Mouse (Mus musculus) midbrain, embryonic 13.5 days (tissue): Measurements from ENCODE around the gene Snrpf. TPM values are rescaled to one million over a fixed set of nuclear protein-coding genes. Genes with fewer than 3 reads are reported as not detected.
"Not testable (repeated sequence)": the region's sequence is repeated elsewhere in the genome, so short reads cannot be mapped to it uniquely, and the experiment has no call there.

ENCODE experiments used
- ATAC-seq: fragments of 200-750 bp; cut with Nextera tagmentation; 2 replicates; pipeline ENCODE4 v1.8.0; 2017; ENCODE audit warnings: mild to moderate bottlenecking, moderate TSS enrichment, moderate library complexity
- H3K27ac ChIP-seq: fragments of 300-500 bp; sonication (generic); 2 replicates; pipeline ENCODE4 v1.5.1; 2015; ENCODE audit warnings: inconsistent platforms, mild to moderate bottlenecking, moderate library complexity
- H3K27me3 ChIP-seq: fragments of 300-500 bp; sonication (generic); 2 replicates; pipeline ENCODE4 v1.6.1; 2015; ENCODE audit warnings: mild to moderate bottlenecking, inconsistent platforms
- H3K36me3 ChIP-seq: fragments of 300-500 bp; sonication (generic); 2 replicates; pipeline ENCODE4 v1.6.1; 2015; ENCODE audit warnings: mild to moderate bottlenecking, inconsistent platforms
- H3K4me1 ChIP-seq: fragments of 300-500 bp; sonication (generic); replicated peaks from 2 replicates; pipeline ENCODE4 v1.6.1; 2015; ENCODE audit warnings: inconsistent platforms
- H3K4me2 ChIP-seq: fragments of 300-500 bp; sonication (generic); replicated peaks from 2 replicates; pipeline ENCODE4 v1.6.1; 2015; ENCODE audit warnings: moderate library complexity, mild to moderate bottlenecking, inconsistent platforms
- H3K4me3 ChIP-seq: fragments of 300-500 bp; sonication (generic); replicated peaks from 2 replicates; pipeline ENCODE4 v1.5.1; 2015; ENCODE audit warnings: mild to moderate bottlenecking, inconsistent platforms
- H3K9ac ChIP-seq: fragments of 300-500 bp; sonication (generic); replicated peaks from 2 replicates; pipeline ENCODE4 v1.6.1; 2015; ENCODE audit warnings: mild to moderate bottlenecking, inconsistent platforms
- H3K9me3 ChIP-seq: fragments of 300-500 bp; sonication (generic); 2 replicates; pipeline ENCODE4 v1.6.1; 2016; ENCODE audit warnings: mild to moderate bottlenecking, inconsistent platforms
- WGBS: fragments of 180-500 bp; shearing (Covaris S2); methylation state at CpG from one replicate; pipeline ENCODE4 v1.1.7; 2015; 5-methylcytosine and 5-hydroxymethylcytosine counted together
- polyA plus RNA-seq: library from polyadenylated mRNA; unstranded; fragments of >200 nt; fragmentation: Nextera tagmentation; extraction: Ambion mirVana; gene quantifications from 2 replicates; pipeline ENCODE4 v1.2.1, GENCODE M21; 2015

Gene Snrpf
- polyA plus RNA-seq, 1 experiment from 2014 or later, result 101 TPM

- Histone ChIP-seq H3K9me3 (no peaks in the 10 kb centered on the region), H3K27ac (no peak overlapping the region), H3K36me3 (no peaks in the 10 kb centered on the region), H3K4me3 (no peak overlapping the region), H3K4me1 (no peaks in the 10 kb centered on the region), H3K9ac (no peak overlapping the region), H3K27me3 (no peaks in the 10 kb centered on the region), H3K4me2 (no peak overlapping the region)
- ATAC-seq, result no peak
- WGBS, result 61% methylated on average over 2 of the region's 2 CpGs
Measured at GRCm38 (mm10) chr10:93572209-93572608, 17.3 kb downstream of the Snrpf start.

GRCm38 (mm10) chr10:93568671-93569070 is 20.8 kb downstream of the Snrpf start:
- Histone ChIP-seq H3K4me1 (no peaks in the 10 kb centered on the region), H3K4me2 (no peak overlapping the region), H3K9me3 (no peaks in the 10 kb centered on the region), H3K27me3 (no peaks in the 10 kb centered on the region), H3K36me3 (no peaks in the 10 kb centered on the region), H3K4me3 (no peak overlapping the region), H3K9ac (no peak overlapping the region), H3K27ac (no peak overlapping the region)
- ATAC-seq, result no peak
- 88% methylated on average over 6 of the region's 6 CpGs for WGBS

DNA sequence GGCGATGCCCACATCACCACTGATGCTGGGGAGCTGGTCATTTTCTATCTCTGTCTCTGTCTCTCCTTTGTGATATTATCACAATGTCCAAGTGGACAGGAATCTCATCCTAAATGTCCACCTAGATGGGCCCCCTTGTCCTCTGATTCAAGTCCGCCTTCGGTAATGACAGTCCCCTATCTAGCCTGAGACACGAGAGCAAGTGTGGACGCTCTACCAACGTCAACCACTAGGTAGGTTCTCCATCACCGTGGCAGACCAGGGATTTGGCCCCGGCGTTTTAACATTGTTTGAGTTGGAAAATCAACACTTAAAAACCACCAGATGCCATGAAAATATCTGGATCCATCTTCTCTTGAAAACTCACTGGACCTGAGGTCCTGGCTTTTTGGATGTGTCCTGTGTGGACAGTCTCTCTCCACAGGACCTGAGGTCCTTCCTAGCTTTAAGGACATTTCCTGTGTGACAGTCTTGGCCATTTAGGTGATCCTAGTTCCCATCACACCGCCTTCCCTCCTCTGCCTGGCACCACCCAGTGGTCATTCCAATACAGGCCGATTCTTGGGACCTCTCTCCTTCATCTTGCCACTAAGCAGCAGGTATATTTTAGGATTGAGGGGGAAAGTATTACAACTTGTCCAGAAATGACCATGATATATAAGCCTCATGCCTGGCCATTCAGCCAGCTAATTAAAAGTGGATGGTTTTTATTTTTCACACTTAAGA is 21.5 kb downstream of the Snrpf start:
- Histone ChIP-seq H3K36me3 (no peaks in the 10 kb centered on the region), H3K4me1 (no peaks in the 10 kb centered on the region), H3K27me3 (no peaks in the 10 kb centered on the region), H3K9ac (no peak overlapping the region), H3K9me3 (no peaks in the 10 kb centered on the region), H3K27ac (no peak overlapping the region), H3K4me2 (no peak overlapping the region), H3K4me3 (no peak overlapping the region)
- WGBS, result 91% methylated on average over 11 of the region's 11 CpGs
- ATAC-seq, result no peak

DNA sequence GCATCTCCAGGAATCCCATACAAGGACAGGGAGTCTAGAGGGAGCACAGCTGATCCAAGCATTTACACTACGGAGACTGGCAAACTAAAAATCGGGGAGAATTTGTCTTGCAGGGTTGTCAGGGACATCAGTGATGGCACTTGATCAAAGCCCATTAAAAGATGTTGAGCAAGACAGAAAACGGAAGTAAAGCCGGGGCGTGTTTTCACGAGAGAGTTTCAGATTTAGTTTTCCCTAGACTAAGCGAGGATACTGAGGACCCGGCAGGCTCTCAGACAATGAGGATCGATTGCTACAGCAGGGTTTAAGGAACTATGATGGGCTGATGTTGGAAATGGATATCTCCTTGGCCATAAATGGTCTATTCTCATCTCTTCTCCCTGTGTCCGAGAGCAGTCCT is 22.4 kb downstream of the Snrpf start:
- Histone ChIP-seq H3K4me2 (no peak overlapping the region), H3K4me1 (no peaks in the 10 kb centered on the region), H3K27me3 (no peaks in the 10 kb centered on the region), H3K9me3 (no peaks in the 10 kb centered on the region), H3K36me3 (no peaks in the 10 kb centered on the region), H3K9ac (no peak overlapping the region), H3K27ac (no peak overlapping the region), H3K4me3 (no peak overlapping the region)
- WGBS, result 91% methylated on average over 10 of the region's 10 CpGs
- ATAC-seq, result no peak

GRCm38 (mm10) chr10:93564518-93565090 is 24.9 kb downstream of the Snrpf start:
- Histone ChIP-seq H3K36me3 (no peaks in the 10 kb centered on the region), H3K4me2 (no peak overlapping the region), H3K27ac (no peak overlapping the region), H3K4me1 (no peaks in the 10 kb centered on the region), H3K9me3 (no peaks in the 10 kb centered on the region), H3K4me3 (no peak overlapping the region), H3K27me3 (no peaks in the 10 kb centered on the region), H3K9ac (no peak overlapping the region)
- WGBS, result 91% methylated on average over 14 of the region's 14 CpGs
- ATAC-seq, result no peak

GRCm38 (mm10) chr10:93559786-93560185 is 29.7 kb downstream of the Snrpf start:
- H3K4me2 ChIP-seq, result no peak overlapping the region
- H3K4me1 ChIP-seq, result no peaks in the 10 kb centered on the region
- WGBS, result 59% methylated on average over 9 of the region's 9 CpGs
- no peak overlapping the region for H3K27ac ChIP-seq
- no peaks in the 10 kb centered on the region for H3K9me3 ChIP-seq
- no peak overlapping the region for H3K4me3 ChIP-seq
- H3K27me3 ChIP-seq, result no peaks in the 10 kb centered on the region
- no peaks in the 10 kb centered on the region for H3K36me3 ChIP-seq
- H3K9ac ChIP-seq, result no peak overlapping the region
- no peak for ATAC-seq

GRCm38 (mm10) chr10:93557971-93558370 is 31.5 kb downstream of the Snrpf start:
- ATAC-seq, H3K4me1 ChIP-seq, H3K27ac ChIP-seq, H3K27me3 ChIP-seq, H3K36me3 ChIP-seq, H3K9ac ChIP-seq, H3K9me3 ChIP-seq, H3K4me2 ChIP-seq, H3K4me3 ChIP-seq: not testable (repeated sequence)
- WGBS, result 76% methylated on average over 2 of the region's 2 CpGs

DNA sequence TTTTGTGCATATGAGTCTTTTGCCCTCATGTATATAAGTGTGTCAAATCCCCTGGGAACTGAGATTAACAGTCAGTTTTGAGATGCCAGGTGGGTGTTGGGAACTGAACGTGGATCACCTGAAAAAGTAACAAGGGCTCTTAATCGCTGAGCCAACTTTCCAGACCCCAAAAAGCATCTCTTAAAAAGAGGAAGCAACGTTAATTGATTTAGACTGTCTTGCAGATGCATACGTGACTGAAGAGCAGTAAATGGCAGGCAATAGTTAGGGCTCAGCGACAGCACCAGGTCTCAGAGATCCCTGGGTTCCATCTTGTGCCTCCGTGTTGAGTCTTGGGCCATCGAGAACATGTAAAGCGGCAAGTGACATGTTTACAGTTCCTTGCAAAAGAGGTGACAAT is 36.9 kb downstream of the Snrpf start:
- ATAC-seq, result no peak

DNA sequence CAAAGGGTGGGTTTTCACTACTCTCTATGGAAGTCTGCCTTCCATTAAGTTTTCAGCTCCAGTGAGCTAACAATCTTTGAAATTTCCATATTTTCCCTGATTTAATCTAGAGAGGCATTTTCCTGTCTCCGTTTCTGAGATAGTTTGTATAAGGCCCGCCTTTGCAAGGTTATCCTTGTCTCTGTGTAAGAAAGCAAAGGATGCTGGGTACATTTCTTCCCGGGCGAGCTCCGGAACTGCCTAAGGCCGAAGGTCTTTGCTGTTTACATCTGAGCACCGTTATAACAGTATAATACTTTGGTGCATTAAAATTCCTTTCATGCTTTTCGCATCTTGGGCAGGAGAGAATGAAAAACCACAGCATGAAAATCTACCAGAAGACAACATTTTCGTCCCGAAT is 39.7 kb downstream of the Snrpf start:
- no peak overlapping the region for H3K27ac ChIP-seq
- WGBS, result 84% methylated on average over 10 of the region's 10 CpGs
- no peaks in the 10 kb centered on the region for H3K36me3 ChIP-seq
- H3K27me3 ChIP-seq, result no peaks in the 10 kb centered on the region
- no peak overlapping the region for H3K4me3 ChIP-seq
- H3K9ac ChIP-seq, result no peak overlapping the region
- H3K4me2 ChIP-seq, result no peak overlapping the region
- no peaks in the 10 kb centered on the region for H3K4me1 ChIP-seq
- no peak for ATAC-seq
- no peaks in the 10 kb centered on the region for H3K9me3 ChIP-seq

More for the DNA sequence above, 36.9 kb downstream of the Snrpf start:
- H3K4me2 ChIP-seq, result no peak overlapping the region
- no peak overlapping the region for H3K4me3 ChIP-seq
- no peak overlapping the region for H3K27ac ChIP-seq
- no peaks in the 10 kb centered on the region for H3K9me3 ChIP-seq
- H3K36me3 ChIP-seq, result no peaks in the 10 kb centered on the region
- H3K27me3 ChIP-seq, result no peaks in the 10 kb centered on the region
- H3K9ac ChIP-seq, result no peak overlapping the region
- no peaks in the 10 kb centered on the region for H3K4me1 ChIP-seq
- WGBS, result 87% methylated on average over 8 of the region's 8 CpGs

DNA sequence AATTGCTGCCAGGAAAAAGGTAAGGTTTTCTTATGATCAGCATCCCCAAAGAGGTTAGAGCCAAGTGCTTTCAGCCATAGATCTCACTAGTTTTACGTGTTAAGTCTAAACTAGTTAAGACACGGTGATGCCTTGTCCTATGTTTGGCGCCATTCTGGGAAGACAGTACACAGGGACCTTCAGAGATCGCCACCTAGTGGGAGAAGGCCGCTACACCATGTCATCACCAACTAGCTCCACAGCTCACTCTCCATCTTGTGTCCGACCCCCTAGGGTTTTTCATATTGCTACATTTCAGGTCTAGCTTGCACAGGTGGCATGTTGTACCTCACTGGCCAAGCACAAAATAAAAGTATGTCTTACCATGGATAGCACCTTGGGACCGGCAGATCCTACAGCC is 40.5 kb downstream of the Snrpf start:
- Histone ChIP-seq H3K4me2 (no peak overlapping the region), H3K27ac (no peak overlapping the region), H3K4me1 (no peaks in the 10 kb centered on the region), H3K27me3 (no peaks in the 10 kb centered on the region), H3K9me3 (no peaks in the 10 kb centered on the region), H3K9ac (no peak overlapping the region), H3K36me3 (no peaks in the 10 kb centered on the region), H3K4me3 (no peak overlapping the region)
- 13% methylated on average over 7 of the region's 7 CpGs for WGBS
- peak; percentile 80 for ATAC-seq

DNA sequence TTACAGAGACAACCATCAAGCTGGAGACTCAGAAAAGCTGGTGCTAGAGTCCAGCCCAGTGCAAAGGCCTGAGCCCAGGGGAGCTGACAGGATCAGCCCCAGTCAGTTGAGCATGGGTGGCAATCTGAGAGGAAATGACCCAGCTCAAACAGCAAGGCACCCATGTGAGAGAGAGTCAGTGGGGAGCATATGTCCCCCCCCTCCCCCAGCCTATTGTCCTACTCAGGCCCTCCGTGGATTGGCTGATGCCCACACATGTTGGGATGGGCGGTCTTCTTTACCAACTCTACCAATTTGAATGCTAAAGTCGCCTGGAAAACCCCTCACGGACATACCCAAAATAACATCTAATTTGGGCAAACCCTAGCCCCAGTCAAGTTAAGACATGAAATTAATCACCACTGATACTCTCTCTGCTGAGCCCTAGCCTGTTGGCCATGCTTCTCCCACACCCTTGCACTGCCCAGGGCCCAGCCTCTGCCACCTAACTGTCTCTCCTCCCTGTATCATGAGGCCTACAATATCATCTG is 41.7 kb downstream of the Snrpf start:
- H3K4me1 ChIP-seq, result no peaks in the 10 kb centered on the region
- H3K9ac ChIP-seq, result no peak overlapping the region
- H3K36me3 ChIP-seq, result no peaks in the 10 kb centered on the region
- H3K27me3 ChIP-seq, result no peaks in the 10 kb centered on the region
- H3K9me3 ChIP-seq, result no peaks in the 10 kb centered on the region
- no peak overlapping the region for H3K27ac ChIP-seq
- H3K4me2 ChIP-seq, result no peak overlapping the region
- no peak overlapping the region for H3K4me3 ChIP-seq
- ATAC-seq, result no peak
- 81% methylated on average over 4 of the region's 4 CpGs for WGBS

DNA sequence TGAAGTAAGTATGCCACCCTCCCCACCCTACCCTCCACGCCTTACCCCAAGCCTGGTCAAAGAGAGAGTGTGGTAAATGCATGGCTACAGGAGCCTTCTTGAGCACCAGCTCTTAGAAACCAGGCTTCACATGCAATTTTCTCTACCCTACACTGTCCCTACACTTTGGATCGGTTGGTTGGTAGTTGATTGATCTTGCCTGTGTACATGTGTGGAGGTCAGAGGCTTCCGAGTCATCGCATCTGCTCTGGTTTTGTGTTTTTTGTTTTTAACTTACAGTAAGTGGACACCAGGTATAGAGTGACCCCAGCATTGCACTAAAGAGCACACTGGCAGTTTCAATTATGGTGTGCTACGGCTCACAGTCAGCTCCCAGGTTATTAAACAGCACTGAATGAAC is 45.3 kb downstream of the Snrpf start:
- Histone ChIP-seq H3K4me2 (no peak overlapping the region), H3K4me3 (no peak overlapping the region), H3K27ac (no peak overlapping the region), H3K4me1 (peaks cover 20% of the 10 kb centered on the region), H3K9ac (no peak overlapping the region), H3K27me3 (peaks cover 5% of the 10 kb centered on the region; the same call in 1 of the 2 replicates), H3K9me3 (no peaks in the 10 kb centered on the region), H3K36me3 (no peaks in the 10 kb centered on the region)
- WGBS, result 85% methylated on average over 5 of the region's 5 CpGs
- ATAC-seq, result no peak
